Mouse (Mus musculus) liver, adult 2 months (tissue): ENCODE data around the gene Il17re.

Experiments used
- CTCF ChIP-seq: fragments of 200-500 bp; IDR thresholded peaks from 2 replicates; pipeline ENCODE4 v1.5.1; 2011; ENCODE audit warnings: low read depth, low read length, control low read depth
- POLR2A ChIP-seq: fragments of 200-500 bp; IDR thresholded peaks from 2 replicates; pipeline ENCODE4 v1.6.1; 2011; ENCODE audit warnings: low read length, control low read depth; ENCODE audit not compliant: insufficient read depth; ENCODE audit errors: extremely low read depth

DNA sequence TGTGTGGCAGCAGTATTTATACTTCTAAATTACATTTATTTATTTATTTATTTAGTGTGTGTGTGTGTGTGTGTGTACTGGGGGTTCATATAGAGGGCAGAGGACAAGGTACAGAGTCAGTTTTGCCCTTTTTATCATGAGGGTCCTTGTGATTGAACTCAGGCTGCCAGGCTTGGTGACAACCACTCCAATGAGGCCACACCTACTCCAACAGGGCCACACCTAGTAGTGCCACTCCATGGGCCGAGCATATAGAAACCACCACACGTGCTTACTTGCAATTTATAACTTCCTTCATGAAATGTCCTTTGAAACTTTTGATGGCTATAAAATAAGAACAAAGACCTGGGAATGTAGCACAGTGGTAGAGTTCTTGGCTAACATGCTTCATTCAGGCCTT lies 15.0 kb downstream of the Il17re start:
- no peak for TF ChIP-seq CTCF
- TF ChIP-seq POLR2A: no peak
